Comparison of ENCODE assay signal across 13 mouse cellular contexts in the genomic region with DNA sequence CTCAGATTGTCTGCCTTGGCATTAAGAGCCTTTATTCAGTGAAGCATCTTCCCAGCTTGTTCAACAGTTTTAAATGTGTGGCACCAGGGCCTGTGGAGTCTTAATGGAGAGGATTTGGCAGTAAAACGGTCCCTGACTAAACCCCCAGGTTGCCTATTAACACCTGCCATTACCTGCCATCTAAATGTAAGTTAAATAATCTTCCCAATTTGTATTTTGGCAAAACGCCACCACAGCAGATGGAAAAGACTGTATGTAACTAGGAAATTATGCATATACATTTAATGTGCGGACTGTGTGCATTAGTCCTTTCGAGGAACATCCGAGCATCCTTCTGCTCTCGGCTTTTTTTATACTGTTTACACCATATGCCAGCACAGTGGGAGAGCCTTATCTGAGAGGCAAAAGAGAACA.
DNase-seq lines count a peak whose midpoint lies in the region; ATAC-seq and TF ChIP-seq lines count a peak whose summit lies in the region.
"Had no signal": no experiment of that assay in that cellular context is flagged by ENCODE, and none has a peak within 500 bp of the region (broad histone marks: within the 10 kb centered on the region; RNA-seq: fewer than 3 reads in every experiment).

No protein-coding gene starts in this region.

- no peaks in the 10 kb centered on the region for H3K4me1 ChIP-seq in hindbrain, embryonic 14.5 days (replicated peaks; ENCODE audit: control insufficient read depth, insufficient read depth, low read length)
- no peaks in the 10 kb centered on the region for H3K4me1 ChIP-seq in hindbrain, embryonic 10.5 days (replicated peaks)
- 0 out of 2 replicates have a peak, but pooled peaks cover 3% of the 10 kb centered on the region for H3K4me1 ChIP-seq in forebrain, postnatal 0 days (ENCODE audit: insufficient read depth)
- no peaks in the 10 kb centered on the region for H3K4me1 ChIP-seq in neural tube, embryonic 14.5 days (ENCODE audit: control insufficient read depth, insufficient read depth, low read length)
- H3K4me1 ChIP-seq in kidney, embryonic 14.5 days (ENCODE audit: control insufficient read depth, insufficient read depth, low read length) = no peaks in the 10 kb centered on the region

- H3K4me3 ChIP-seq in hindbrain, embryonic 14.5 days (replicated peaks; ENCODE audit: low read length) = no peak overlapping the region
- no peak overlapping the region for H3K4me3 ChIP-seq in hindbrain, embryonic 10.5 days
- no peak overlapping the region for H3K4me3 ChIP-seq in forebrain, postnatal 0 days (ENCODE audit: low read depth, low read length)
- no peak overlapping the region for H3K4me3 ChIP-seq in neural tube, embryonic 14.5 days (ENCODE audit: low read depth, low read length)
- H3K4me3 ChIP-seq in kidney, embryonic 14.5 days (ENCODE audit: low read length) = no peak overlapping the region
- H3K4me3 ChIP-seq: erythroblast, embryonic 14.5 days had no signal

- H3K9me3 ChIP-seq in hindbrain, embryonic 14.5 days (ENCODE audit: control insufficient read depth, low read length) = no peaks in the 10 kb centered on the region
- H3K9me3 ChIP-seq in hindbrain, embryonic 10.5 days = no peaks in the 10 kb centered on the region
- H3K9me3 ChIP-seq in forebrain, postnatal 0 days (ENCODE audit: low read length) = no peaks in the 10 kb centered on the region
- H3K9me3 ChIP-seq in neural tube, embryonic 14.5 days (ENCODE audit: control insufficient read depth, low read length) = no peaks in the 10 kb centered on the region
- no peaks in the 10 kb centered on the region for H3K9me3 ChIP-seq in kidney, embryonic 14.5 days (ENCODE audit: control insufficient read depth, low read length)

- peak; percentile 75; the same call in 1 of the 2 replicates for ATAC-seq in hindbrain, embryonic 14.5 days (ENCODE audit: low FRiP score)
- peak; percentile 80 for ATAC-seq in forebrain, postnatal 0 days
- ATAC-seq in neural tube, embryonic 14.5 days (ENCODE audit: low read depth) = peak; percentile 84
- ATAC-seq in kidney, embryonic 14.5 days (ENCODE audit: low FRiP score, low TSS enrichment) = no peak
- ATAC-seq: midbrain, embryonic 16.5 days had no signal

- no peak overlapping the region for H3K9ac ChIP-seq in hindbrain, embryonic 14.5 days
- no peak overlapping the region for H3K9ac ChIP-seq in forebrain, postnatal 0 days
- no peak overlapping the region for H3K9ac ChIP-seq in neural tube, embryonic 14.5 days (replicated peaks; ENCODE audit: low read depth, low read length)
- H3K9ac ChIP-seq in kidney, embryonic 14.5 days (ENCODE audit: low read depth, low read length) = no peak overlapping the region

- H3K27me3 ChIP-seq in hindbrain, embryonic 14.5 days (ENCODE audit: control insufficient read depth, insufficient read depth, low read length) = no peaks in the 10 kb centered on the region
- H3K27me3 ChIP-seq in hindbrain, embryonic 10.5 days (ENCODE audit: insufficient read depth, poor library complexity, severe bottlenecking) = no peaks in the 10 kb centered on the region
- H3K27me3 ChIP-seq in forebrain, postnatal 0 days (ENCODE audit: insufficient read depth, low read length) = no peaks in the 10 kb centered on the region
- no peaks in the 10 kb centered on the region for H3K27me3 ChIP-seq in neural tube, embryonic 14.5 days (ENCODE audit: control insufficient read depth, insufficient read depth, low read length)
- no peaks in the 10 kb centered on the region for H3K27me3 ChIP-seq in kidney, embryonic 14.5 days (ENCODE audit: control insufficient read depth, insufficient read depth, low read length)

- peak; percentile 52 for DNase-seq in hindbrain, embryonic 14.5 days (ENCODE audit: low spot score)
- DNase-seq in hindbrain, embryonic 10.5 days (ENCODE audit: low spot score) = no peak
- DNase-seq in cerebellum, adult 11-12 months = peak; percentile 48
- DNase-seq in forebrain, postnatal 0 days = peak; percentile 69
- DNase-seq in adrenal gland, adult (ENCODE audit: inconsistent age in 2 of 2, low spot score in 1 of 2) = no peak
- DNase-seq in thymus, postnatal 14 days = no peak
- DNase-seq: adrenal gland, adult 8-10 months; lung, postnatal 10 days; thymus, postnatal 36 days had no signal

- no peak overlapping the region for H3K4me2 ChIP-seq in hindbrain, embryonic 14.5 days (replicated peaks)
- H3K4me2 ChIP-seq in forebrain, postnatal 0 days (ENCODE audit: low read depth) = no peak overlapping the region
- H3K4me2 ChIP-seq in neural tube, embryonic 14.5 days (ENCODE audit: low read depth, low read length) = no peak overlapping the region
- no peak overlapping the region for H3K4me2 ChIP-seq in kidney, embryonic 14.5 days (replicated peaks; ENCODE audit: low read depth, low read length)

- H3K36me3 ChIP-seq in hindbrain, embryonic 14.5 days (replicated peaks; ENCODE audit: control insufficient read depth, insufficient read depth) = no peaks in the 10 kb centered on the region
- H3K36me3 ChIP-seq in hindbrain, embryonic 10.5 days = no peaks in the 10 kb centered on the region
- 0 out of 2 replicates have a peak, but pooled peaks cover 5% of the 10 kb centered on the region for H3K36me3 ChIP-seq in forebrain, postnatal 0 days (ENCODE audit: insufficient read depth)
- no peaks in the 10 kb centered on the region for H3K36me3 ChIP-seq in neural tube, embryonic 14.5 days (ENCODE audit: control insufficient read depth, insufficient read depth, low read length)
- H3K36me3 ChIP-seq in kidney, embryonic 14.5 days (ENCODE audit: control insufficient read depth, insufficient read depth, low read length) = no peaks in the 10 kb centered on the region

- 65% methylated on average over 6 of the region's 6 CpGs for WGBS in hindbrain, embryonic 14.5 days
- WGBS in hindbrain, embryonic 10.5 days = 87% methylated on average over 6 of the region's 6 CpGs
- WGBS in forebrain, postnatal 0 days = 56% methylated on average over 6 of the region's 6 CpGs
- WGBS in neural tube, embryonic 14.5 days = 61% methylated on average over 6 of the region's 6 CpGs
- 85% methylated on average over 6 of the region's 6 CpGs for WGBS in kidney, embryonic 14.5 days

- TF ChIP-seq CTCF in forebrain, postnatal 0 days (IDR thresholded peaks at IDR 0.05; ENCODE audit: low read depth) = no peak

- no peak overlapping the region for H3K27ac ChIP-seq in hindbrain, embryonic 14.5 days
- H3K27ac ChIP-seq in hindbrain, embryonic 10.5 days = no peak overlapping the region
- no peak overlapping the region for H3K27ac ChIP-seq in forebrain, postnatal 0 days (ENCODE audit: low read depth, low read length)
- no peak overlapping the region for H3K27ac ChIP-seq in neural tube, embryonic 14.5 days (ENCODE audit: low read depth, low read length)
- no peak overlapping the region for H3K27ac ChIP-seq in kidney, embryonic 14.5 days (ENCODE audit: low read depth, low read length)

Comparison
In these comparisons a context has a peak if more than half of its experiments do, and no peak if none do; other contexts are left out.
1. DNase-seq: peak in hindbrain, embryonic 14.5 days (single experiment), cerebellum, adult 11-12 months (single experiment) and forebrain, postnatal 0 days (single experiment); none in hindbrain, embryonic 10.5 days (single experiment), adrenal gland, adult (0 of 2) and thymus, postnatal 14 days (single experiment).